Mouse (Mus musculus) erythroblast, embryonic 14.5 days (primary cell): Measurements from ENCODE around the gene Mob4.
"Not testable (repeated sequence)": the region's sequence is repeated elsewhere in the genome, so short reads cannot be mapped to it uniquely, and the experiment has no call there.

Source experiments
- GATA1 ChIP-seq: IDR thresholded peaks from 2 replicates; pipeline ENCODE4 v1.6.1; 2012; ENCODE audit warnings: low read length, inconsistent platforms, mixed read lengths
- TAL1 ChIP-seq: IDR thresholded peaks from 3 replicates; pipeline ENCODE4 v1.6.1; 2012; ENCODE audit warnings: low read length, inconsistent platforms, mixed read lengths

DNA sequence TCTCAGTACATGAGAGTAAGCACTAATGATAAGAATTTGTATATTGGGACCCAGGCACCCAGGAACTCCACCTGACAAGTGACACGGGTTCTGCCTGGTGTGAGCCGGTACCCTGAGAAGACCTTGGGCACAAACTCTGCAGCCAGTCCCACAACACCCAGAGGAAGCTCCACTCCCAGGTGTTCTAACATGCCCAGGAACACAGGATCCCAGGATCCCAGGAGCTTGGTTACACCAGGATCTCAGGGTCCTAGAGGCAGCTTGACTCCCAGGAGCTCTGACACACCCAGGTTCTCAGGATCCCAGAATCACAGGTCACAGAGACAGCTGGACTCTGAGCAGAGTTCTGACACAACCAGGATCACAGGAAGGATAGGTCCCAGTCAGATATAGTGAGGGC lies 6.9 kb upstream of the Mob4 start:
- not testable (repeated sequence) for TF ChIP-seq TAL1, GATA1
